Mouse (Mus musculus) C2C12 (cell line): Measurements from ENCODE around the gene Ripply1. TPM values are rescaled to one million over a fixed set of nuclear protein-coding genes. Genes with fewer than 3 reads are reported as not detected.
"Not testable (repeated sequence)": the region's sequence is repeated elsewhere in the genome, so short reads cannot be mapped to it uniquely, and the experiment has no call there.

Experiments
- H3K27me3 ChIP-seq: one replicate; pipeline ENCODE4 v1.6.1; 2011; ENCODE audit not compliant: control insufficient read depth, insufficient read depth, insufficient read length
- H3K36me3 ChIP-seq: one replicate; pipeline ENCODE4 v1.6.1; 2011; ENCODE audit not compliant: control insufficient read depth, insufficient read depth
- H3K4me3 ChIP-seq: one replicate; pipeline ENCODE4 v1.5.1; 2011; ENCODE audit warnings: mild to moderate bottlenecking, control low read depth; ENCODE audit not compliant: poor library complexity, insufficient read depth, severe bottlenecking
- H3K79me2 ChIP-seq: one replicate; pipeline ENCODE4 v1.6.1; 2011; ENCODE audit not compliant: control insufficient read depth, insufficient read depth
- H3K79me3 ChIP-seq: one replicate; pipeline ENCODE4 v1.6.1; 2011; ENCODE audit warnings: low read depth, control low read depth
- H3ac ChIP-seq: one replicate; pipeline ENCODE3; 2011; ENCODE audit warnings: low read depth; ENCODE audit not compliant: control insufficient read depth, insufficient read length
- CEBPB ChIP-seq: IDR thresholded peaks from one replicate; pipeline ENCODE4 v1.6.1; 2011; ENCODE audit warnings: low read depth, mild to moderate bottlenecking, control low read depth, moderate library complexity
- CTCF ChIP-seq: IDR thresholded peaks from one replicate; pipeline ENCODE4 v1.5.1; 2011; ENCODE audit not compliant: control insufficient read depth, insufficient read depth, insufficient read length
- FOSL1 ChIP-seq: IDR thresholded peaks from one replicate; pipeline ENCODE4 v1.8.0; 2011; ENCODE audit warnings: mild to moderate bottlenecking, low read length; ENCODE audit not compliant: poor library complexity, insufficient read depth, severe bottlenecking
- MAX ChIP-seq: IDR thresholded peaks from one replicate; pipeline ENCODE4 v1.6.1; 2011; ENCODE audit warnings: mild to moderate bottlenecking, control low read depth
- MYOD1 ChIP-seq: IDR thresholded peaks from one replicate; pipeline ENCODE4 v1.6.1; 2011; ENCODE audit warnings: low read depth; ENCODE audit not compliant: control insufficient read depth, insufficient read length
- MYOG ChIP-seq: IDR thresholded peaks from one replicate; pipeline ENCODE4 v1.6.1; 2011; ENCODE audit not compliant: control insufficient read depth, insufficient read length; ENCODE audit errors: extremely low read depth
- USF1 ChIP-seq: IDR thresholded peaks from one replicate; pipeline ENCODE4 v1.6.1; 2011; ENCODE audit warnings: low read depth, mild to moderate bottlenecking, control low read depth, moderate library complexity
- polyA plus RNA-seq: library from polyadenylated mRNA; unstranded; fragments of >200 nt; fragmentation: generic; extraction: Trizol; gene quantifications from one replicate; pipeline ENCODE4 v1.2.1, GENCODE M21; 2012; ENCODE audit warnings: missing spikeins

Gene Ripply1
- polyA plus RNA-seq, 1 experiment = not detected

GRCm38 (mm10) chrX:139762546-139762945, 19.6 kb downstream of the Ripply1 start:
- H3K79me2 ChIP-seq = no peaks in the 10 kb centered on the region
- no peaks in the 10 kb centered on the region for H3K27me3 ChIP-seq
- no peaks in the 10 kb centered on the region for H3K79me3 ChIP-seq
- no peak overlapping the region for H3K4me3 ChIP-seq
- no peak overlapping the region for H3ac ChIP-seq
- H3K36me3 ChIP-seq = no peaks in the 10 kb centered on the region
- TF ChIP-seq MYOG = no peak
- no peak for TF ChIP-seq CEBPB
- no peak for TF ChIP-seq FOSL1
- TF ChIP-seq MAX = no peak
- TF ChIP-seq USF1 = no peak
- no peak for TF ChIP-seq CTCF
- no peak for TF ChIP-seq MYOD1

DNA sequence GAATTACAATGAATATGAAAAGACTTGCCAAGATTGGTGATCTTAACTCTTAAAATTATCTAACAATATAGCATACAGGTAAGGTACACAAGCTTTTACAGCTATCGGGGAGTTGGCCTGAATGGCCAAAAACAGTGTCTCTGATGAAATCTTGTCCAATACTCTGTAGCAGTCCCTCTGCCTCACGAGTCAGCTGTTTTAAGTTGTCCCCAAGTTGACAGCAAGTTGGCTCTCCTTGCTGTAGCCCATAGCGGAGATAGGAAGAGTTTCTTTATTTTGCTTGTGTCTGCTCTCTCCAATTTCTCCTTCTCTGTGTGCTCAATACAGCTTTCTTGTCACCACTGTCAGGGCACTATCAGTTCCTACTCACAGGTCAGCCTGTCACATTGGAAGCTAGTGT, 23.5 kb downstream of the Ripply1 start:
- H3ac ChIP-seq, H3K79me3 ChIP-seq, H3K27me3 ChIP-seq, H3K4me3 ChIP-seq, H3K79me2 ChIP-seq, H3K36me3 ChIP-seq: not testable (repeated sequence)

GRCm38 (mm10) chrX:139751855-139752254, 30.3 kb downstream of the Ripply1 start:
- H3K79me2 ChIP-seq = no peaks in the 10 kb centered on the region
- TF ChIP-seq MAX (no peak), CTCF (peak; percentile 8)
- no peaks in the 10 kb centered on the region for H3K27me3 ChIP-seq
- no peak overlapping the region for H3ac ChIP-seq
- no peaks in the 10 kb centered on the region for H3K79me3 ChIP-seq
- H3K36me3 ChIP-seq = peaks cover 9% of the 10 kb centered on the region
- H3K4me3 ChIP-seq = no peak overlapping the region

- Histone ChIP-seq H3K79me3 (no peaks in the 10 kb centered on the region), H3K27me3 (no peaks in the 10 kb centered on the region), H3K36me3 (no peaks in the 10 kb centered on the region), H3K79me2 (no peaks in the 10 kb centered on the region), H3K4me3 (no peak overlapping the region), H3ac (no peak overlapping the region)
- TF ChIP-seq MYOG = no peak
- no peak for TF ChIP-seq CTCF
- no peak for TF ChIP-seq MYOD1
- TF ChIP-seq USF1 = no peak
- TF ChIP-seq FOSL1 = no peak
- TF ChIP-seq MAX = no peak
- TF ChIP-seq CEBPB = no peak
These were observed 45.1 kb downstream of the Ripply1 start for GRCm38 (mm10) chrX:139737066-139737465.

GRCm38 (mm10) chrX:139730541-139730940, 51.6 kb downstream of the Ripply1 start:
- Histone ChIP-seq H3K27me3 (no peaks in the 10 kb centered on the region), H3K36me3 (no peaks in the 10 kb centered on the region), H3K79me2 (no peaks in the 10 kb centered on the region), H3ac (no peak overlapping the region), H3K4me3 (no peak overlapping the region), H3K79me3 (no peaks in the 10 kb centered on the region)
- TF ChIP-seq MYOG = no peak
- TF ChIP-seq CEBPB = no peak
- no peak for TF ChIP-seq MYOD1
- no peak for TF ChIP-seq USF1
- TF ChIP-seq CTCF = no peak

Other genes with a start within 250 kb of the Ripply1 start
- gene Rnf128, start 219.0 kb downstream of the Ripply1 start, polyA plus RNA-seq = 9.7 TPM
- 2.4 TPM for gene Tbc1d8b, start 97.4 kb downstream of the Ripply1 start, polyA plus RNA-seq
- gene Gm15013, start 67.9 kb downstream of the Ripply1 start, polyA plus RNA-seq = 0.09 TPM
- gene Cldn2, start 18.5 kb upstream of the Ripply1 start, polyA plus RNA-seq = not detected
- 3.2 TPM for gene Morc4, start 89.3 kb upstream of the Ripply1 start, polyA plus RNA-seq
- gene Rbm41, start 216.2 kb upstream of the Ripply1 start, polyA plus RNA-seq = 1.2 TPM